Mouse (Mus musculus): ENCODE data around the gene Acp1. TPM values are rescaled to one million over a fixed set of nuclear protein-coding genes. Genes with fewer than 3 reads are reported as not detected.

Gene Acp1
- total and polyA plus RNA-seq, 2 experiments from 2014 or later, result 49.6 to 130 TPM

DNA sequence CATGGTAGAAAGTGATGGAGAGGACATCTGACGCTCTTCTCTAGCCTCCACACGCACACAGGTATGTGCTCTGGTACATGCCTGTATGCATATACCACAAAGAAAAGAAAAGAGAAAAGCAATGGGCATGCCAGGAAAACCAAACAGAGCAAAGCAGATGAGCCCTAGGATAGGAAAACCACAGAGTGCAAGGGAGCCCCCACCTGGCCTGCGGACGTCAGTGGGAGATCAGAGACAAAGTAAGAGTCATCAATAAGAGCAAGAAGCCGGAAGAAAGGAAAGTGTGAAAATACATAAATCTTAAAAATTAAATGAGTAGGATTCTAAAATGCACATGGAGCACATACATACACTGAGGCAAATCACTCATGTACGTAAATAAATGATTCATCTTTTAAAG, 31.9 kb downstream of the Acp1 start:
- H3K27me3 ChIP-seq (ENCODE audit: insufficient read depth, low read length), result peaks cover 7% of the 10 kb centered on the region
- no peaks in the 10 kb centered on the region for H3K36me3 ChIP-seq (ENCODE audit: insufficient read depth)
- H3K9ac ChIP-seq, result no peak overlapping the region
- H3K27ac ChIP-seq (ENCODE audit: low read depth, low read length), result no peak overlapping the region
- H3K4me3 ChIP-seq (ENCODE audit: low read depth, low read length), result no peak overlapping the region
- DNase-seq (no peak), ATAC-seq (no peak)
- WGBS, result 72% methylated on average over 6 of the region's 6 CpGs
- no peaks in the 10 kb centered on the region for H3K9me3 ChIP-seq (ENCODE audit: low read length)
- H3K4me1 ChIP-seq (ENCODE audit: insufficient read depth), result 0 out of 2 replicates have a peak, but pooled peaks cover under 1% of the 10 kb centered on the region
- no peak overlapping the region for H3K4me2 ChIP-seq (ENCODE audit: low read depth)
- TF ChIP-seq CTCF (IDR thresholded peaks at IDR 0.05; ENCODE audit: low read depth), result no peak; the same call in 1 of the 2 replicates

DNA sequence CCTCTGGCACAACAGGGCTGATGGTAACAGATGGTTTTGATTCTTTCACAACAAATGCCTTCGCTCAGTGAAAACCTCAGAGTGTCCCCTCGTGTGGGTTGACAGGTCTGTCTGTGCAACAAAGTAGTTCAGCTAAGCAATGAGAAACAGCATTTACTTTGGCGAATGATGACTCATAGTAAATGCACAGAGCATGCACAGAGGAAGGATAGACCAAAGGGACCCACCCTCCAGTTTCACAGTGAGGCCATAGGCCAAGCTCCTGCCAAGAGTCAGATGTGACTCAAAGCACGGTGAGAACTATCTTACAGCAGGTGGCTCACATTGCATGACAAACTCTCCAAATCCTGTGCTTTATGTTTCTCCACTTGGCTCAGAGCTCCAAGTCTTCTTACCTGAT, 45.6 kb downstream of the Acp1 start:
- no peak overlapping the region for H3K4me2 ChIP-seq (ENCODE audit: low read depth)
- no peak for TF ChIP-seq CTCF (IDR thresholded peaks at IDR 0.05; ENCODE audit: low read depth)
- no peak for ATAC-seq
- H3K4me3 ChIP-seq (ENCODE audit: low read depth, low read length), result no peak overlapping the region
- no peaks in the 10 kb centered on the region for H3K36me3 ChIP-seq (ENCODE audit: insufficient read depth)
- no peak overlapping the region for H3K9ac ChIP-seq
- no peak for DNase-seq
- 86% methylated on average over 4 of the region's 4 CpGs for WGBS
- no peak overlapping the region for H3K27ac ChIP-seq (ENCODE audit: low read depth, low read length)
- no peaks in the 10 kb centered on the region for H3K9me3 ChIP-seq (ENCODE audit: low read length)
- no peaks in the 10 kb centered on the region for H3K27me3 ChIP-seq (ENCODE audit: insufficient read depth, low read length)
- 0 out of 2 replicates have a peak, but pooled peaks cover 3% of the 10 kb centered on the region for H3K4me1 ChIP-seq (ENCODE audit: insufficient read depth)

DNA sequence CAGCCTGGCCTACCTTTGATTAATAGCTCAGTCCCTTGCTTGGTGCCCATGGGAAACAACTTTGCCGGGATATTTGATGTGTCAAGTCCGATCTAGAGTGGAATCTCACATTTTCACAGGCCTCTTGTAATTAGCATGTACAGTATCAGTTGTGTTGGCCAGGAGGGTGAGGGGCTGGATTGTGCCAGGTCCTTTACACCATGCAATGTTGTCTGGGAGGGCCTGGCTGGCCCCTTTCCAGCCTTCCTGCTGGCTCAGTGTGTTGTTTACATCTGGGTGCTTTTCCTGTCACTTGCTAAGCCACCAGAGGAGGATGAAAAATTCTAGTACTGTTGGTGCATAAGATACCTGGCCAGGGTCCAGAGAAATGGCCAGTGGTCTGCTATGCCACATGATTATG, 47.0 kb downstream of the Acp1 start:
- H3K36me3 ChIP-seq (ENCODE audit: insufficient read depth), result no peaks in the 10 kb centered on the region
- H3K27ac ChIP-seq (ENCODE audit: low read depth, low read length), result no peak overlapping the region
- no peak overlapping the region for H3K4me3 ChIP-seq (ENCODE audit: low read depth, low read length)
- DNase-seq (peak; percentile 12), ATAC-seq (no peak)
- 0 out of 2 replicates have a peak, but pooled peaks cover 3% of the 10 kb centered on the region for H3K4me1 ChIP-seq (ENCODE audit: insufficient read depth)
- no peak overlapping the region for H3K9ac ChIP-seq
- 30% methylated on average over 2 of the region's 2 CpGs for WGBS
- no peak for TF ChIP-seq CTCF (IDR thresholded peaks at IDR 0.05; ENCODE audit: low read depth)
- H3K4me2 ChIP-seq (ENCODE audit: low read depth), result no peak overlapping the region
- no peaks in the 10 kb centered on the region for H3K9me3 ChIP-seq (ENCODE audit: low read length)
- no peaks in the 10 kb centered on the region for H3K27me3 ChIP-seq (ENCODE audit: insufficient read depth, low read length)

DNA sequence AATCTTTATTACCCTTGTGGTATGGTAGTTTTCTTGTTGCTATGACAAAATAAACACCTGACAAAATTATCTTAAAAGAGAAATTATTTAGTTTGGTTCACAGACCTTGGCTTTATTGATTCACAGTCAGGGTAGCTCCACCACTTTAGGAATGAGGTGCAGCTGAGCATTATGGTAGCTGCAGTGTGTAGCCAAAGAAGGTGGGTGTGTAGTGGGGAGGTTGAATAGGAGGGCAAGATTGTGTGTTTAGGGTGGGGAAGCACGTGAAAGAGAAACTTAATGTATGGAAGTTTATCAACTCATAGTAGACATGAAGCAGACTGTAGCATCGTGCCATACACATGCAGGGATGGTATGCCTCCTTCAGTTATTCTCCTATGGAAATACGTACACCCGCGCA, 55.2 kb downstream of the Acp1 start:
- H3K27me3 ChIP-seq (ENCODE audit: insufficient read depth, low read length), result 0 out of 2 replicates have a peak, but pooled peaks cover 6% of the 10 kb centered on the region
- no peak for TF ChIP-seq CTCF (IDR thresholded peaks at IDR 0.05; ENCODE audit: low read depth)
- ATAC-seq (no peak), DNase-seq (no peak)
- H3K9ac ChIP-seq, result no peak overlapping the region
- H3K27ac ChIP-seq (ENCODE audit: low read depth, low read length), result no peak overlapping the region
- no peaks in the 10 kb centered on the region for H3K9me3 ChIP-seq (ENCODE audit: low read length)
- no peak overlapping the region for H3K4me3 ChIP-seq (ENCODE audit: low read depth, low read length)
- no peak overlapping the region for H3K4me2 ChIP-seq (ENCODE audit: low read depth)
- WGBS, result 92% methylated on average over 5 of the region's 5 CpGs
- 0 out of 2 replicates have a peak, but pooled peaks cover 2% of the 10 kb centered on the region for H3K4me1 ChIP-seq (ENCODE audit: insufficient read depth)
- H3K36me3 ChIP-seq (ENCODE audit: insufficient read depth), result no peaks in the 10 kb centered on the region

DNA sequence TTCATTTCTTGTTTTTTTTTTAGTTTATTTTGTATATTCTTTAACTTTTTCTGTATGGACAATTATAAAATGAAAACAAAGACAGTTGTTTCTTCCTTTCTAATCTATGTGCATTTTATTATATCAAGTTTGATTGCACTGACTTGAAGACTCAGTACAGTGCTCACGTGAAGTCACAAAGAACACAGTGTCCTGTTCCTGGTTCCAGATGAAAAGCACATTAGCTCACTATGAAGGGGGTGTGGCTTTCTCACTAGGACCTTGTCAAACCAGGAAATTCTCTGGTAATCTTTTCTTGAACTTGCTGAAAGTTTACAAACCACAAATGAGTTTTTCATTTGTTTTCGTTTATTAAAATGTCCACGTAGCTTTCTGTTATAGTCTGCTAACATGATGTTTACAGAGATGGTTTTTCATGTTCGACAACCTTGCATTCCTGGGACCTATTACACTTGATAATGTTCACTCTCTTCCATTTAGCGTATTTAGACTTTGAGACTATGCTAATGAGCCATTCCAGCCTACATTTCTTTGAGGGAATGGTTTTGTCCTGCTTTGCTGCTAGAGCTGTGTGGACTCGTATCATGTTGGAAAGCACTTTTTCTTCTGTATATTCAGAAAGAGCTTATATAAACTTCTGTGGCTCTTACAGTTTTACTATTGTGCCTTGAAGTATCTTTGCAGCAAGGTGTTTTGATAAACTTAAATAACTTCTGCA, 55.8 kb downstream of the Acp1 start:
- 0 out of 2 replicates have a peak, but pooled peaks cover 3% of the 10 kb centered on the region for H3K4me1 ChIP-seq (ENCODE audit: insufficient read depth)
- H3K9ac ChIP-seq, result no peak overlapping the region
- no peaks in the 10 kb centered on the region for H3K9me3 ChIP-seq (ENCODE audit: low read length)
- H3K27me3 ChIP-seq (ENCODE audit: insufficient read depth, low read length), result 0 out of 2 replicates have a peak, but pooled peaks cover 6% of the 10 kb centered on the region
- no peak overlapping the region for H3K4me3 ChIP-seq (ENCODE audit: low read depth, low read length)
- H3K36me3 ChIP-seq (ENCODE audit: insufficient read depth), result no peaks in the 10 kb centered on the region
- no peak for DNase-seq
- H3K27ac ChIP-seq (ENCODE audit: low read depth, low read length), result no peak overlapping the region
- ATAC-seq, result no peak
- no peak for TF ChIP-seq CTCF (IDR thresholded peaks at IDR 0.05; ENCODE audit: low read depth)
- WGBS, result 68% methylated on average over 6 of the region's 6 CpGs
- H3K4me2 ChIP-seq (ENCODE audit: low read depth), result no peak overlapping the region

DNA sequence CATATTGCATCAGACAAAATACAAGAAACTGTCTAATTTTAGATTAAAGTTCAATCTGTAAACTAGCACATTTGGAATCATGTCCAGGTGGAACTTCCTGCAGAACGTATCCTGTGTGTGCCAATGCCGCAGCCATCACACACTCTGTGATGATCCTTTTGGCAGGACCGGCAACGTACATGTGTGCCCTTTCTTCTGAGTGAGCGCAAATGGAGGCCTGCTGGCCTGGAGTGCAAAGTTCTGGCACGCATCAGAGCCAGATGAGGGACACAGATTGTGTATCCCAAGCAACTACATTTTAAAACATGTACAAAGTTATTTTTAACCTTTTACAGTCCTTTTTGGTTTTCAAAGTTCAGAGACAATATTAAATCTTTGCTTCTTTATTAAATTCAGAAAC, 59.5 kb downstream of the Acp1 start:
- TF ChIP-seq CTCF (IDR thresholded peaks at IDR 0.05; ENCODE audit: low read depth), result no peak
- peak; percentile 50; the same call in 1 of the 2 replicates for ATAC-seq
- 61% methylated on average over 6 of the region's 6 CpGs for WGBS
- DNase-seq, result peak; percentile 8
- Histone ChIP-seq H3K27me3 (ENCODE audit: insufficient read depth, low read length) (0 out of 2 replicates have a peak, but pooled peaks cover 6% of the 10 kb centered on the region), H3K4me1 (ENCODE audit: insufficient read depth) (0 out of 2 replicates have a peak, but pooled peaks cover 3% of the 10 kb centered on the region), H3K27ac (ENCODE audit: low read depth, low read length) (no peak overlapping the region), H3K4me3 (ENCODE audit: low read depth, low read length) (no peak overlapping the region), H3K9ac (no peak overlapping the region), H3K9me3 (ENCODE audit: low read length) (no peaks in the 10 kb centered on the region), H3K4me2 (ENCODE audit: low read depth) (no peak overlapping the region), H3K36me3 (ENCODE audit: insufficient read depth) (no peaks in the 10 kb centered on the region)

DNA sequence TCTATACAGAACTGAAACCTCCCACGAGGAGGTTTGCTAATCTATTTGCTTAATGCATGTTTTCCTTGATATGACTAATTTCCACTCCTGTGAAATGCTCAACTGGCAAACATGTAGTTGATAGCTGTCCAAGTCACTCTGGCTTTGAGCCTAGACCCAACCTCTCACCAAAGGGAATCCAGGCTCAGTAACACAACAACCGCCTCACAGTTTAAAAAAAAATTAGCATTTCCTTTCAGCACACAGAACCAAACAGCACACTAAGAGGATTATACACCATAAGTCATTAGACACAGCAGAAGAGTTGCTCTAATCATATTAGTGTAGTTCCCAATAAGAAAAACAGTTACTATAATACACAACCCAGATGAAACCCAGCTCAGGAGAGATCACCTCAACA, 60.5 kb downstream of the Acp1 start:
- Histone ChIP-seq H3K27me3 (ENCODE audit: insufficient read depth, low read length) (0 out of 2 replicates have a peak, but pooled peaks cover 6% of the 10 kb centered on the region), H3K36me3 (ENCODE audit: insufficient read depth) (no peaks in the 10 kb centered on the region), H3K4me2 (ENCODE audit: low read depth) (no peak overlapping the region), H3K9me3 (ENCODE audit: low read length) (no peaks in the 10 kb centered on the region), H3K4me3 (ENCODE audit: low read depth, low read length) (no peak overlapping the region), H3K4me1 (ENCODE audit: insufficient read depth) (0 out of 2 replicates have a peak, but pooled peaks cover 3% of the 10 kb centered on the region), H3K27ac (ENCODE audit: low read depth, low read length) (no peak overlapping the region), H3K9ac (no peak overlapping the region)
- TF ChIP-seq CTCF (IDR thresholded peaks at IDR 0.05; ENCODE audit: low read depth), result no peak
- ATAC-seq, result peak; percentile 32
- 13% methylated on average over 2 of the region's 2 CpGs for WGBS
- peak; percentile 60 for DNase-seq
